Mouse (Mus musculus) left cerebral cortex, adult 8-10 months (tissue): ENCODE results near the gene 1700019D03Rik. TPM values are rescaled to one million over a fixed set of nuclear protein-coding genes. Genes with fewer than 3 reads are reported as not detected.

Experiments
- DNase-seq, 2 experiments: peaks; one replicate each; pipeline ENCODE4 v3.0.0; 2022; ENCODE audit warnings: low spot score in 2 of 2
- total RNA-seq, 4 experiments: library from RNA; stranded (reverse); gene quantifications; 2 replicates each; pipeline ENCODE4 v1.2.4; 2022

Gene 1700019D03Rik
- 10 to 100 TPM; 11.3 to 16.3 (median 13.1) TPM for total RNA-seq

GRCm38 (mm10) chr1:53020079-53020478 lies at the start of gene 1700019D03Rik:
TSS of gene 1700019D03Rik (minus strand) at chr1:53020179.
- no peak for DNase-seq

- DNase-seq: no peak
Observed at GRCm38 (mm10) chr1:53063921-53064320, 43.9 kb upstream of the 1700019D03Rik start.

- peak in 1 of 2 experiments; percentile 18 for DNase-seq
Observed at GRCm38 (mm10) chr1:53061871-53062608, 42.1 kb upstream of the 1700019D03Rik start.

- DNase-seq: no peak
Observed at GRCm38 (mm10) chr1:53061340-53061739, 41.4 kb upstream of the 1700019D03Rik start, which contains the start of gene Mstn. TSS of gene Mstn (plus strand) at chr1:53061640.

- no peak for DNase-seq
Observed at GRCm38 (mm10) chr1:53060499-53060898, 40.5 kb upstream of the 1700019D03Rik start.

GRCm38 (mm10) chr1:53059106-53059505 lies 39.1 kb upstream of the 1700019D03Rik start:
- DNase-seq: no peak

- DNase-seq: peak; percentile 19 to 65
Observed at GRCm38 (mm10) chr1:53053087-53054022, 33.4 kb upstream of the 1700019D03Rik start.

GRCm38 (mm10) chr1:53049763-53050427 lies 29.9 kb upstream of the 1700019D03Rik start:
- no peak for DNase-seq

- peak in 1 of 2 experiments; percentile 10 for DNase-seq
Observed at GRCm38 (mm10) chr1:53037443-53037871, 17.5 kb upstream of the 1700019D03Rik start.

- no peak for DNase-seq
Observed at GRCm38 (mm10) chr1:53032550-53032949, 12.6 kb upstream of the 1700019D03Rik start.

GRCm38 (mm10) chr1:53018746-53019505 lies 1.1 kb downstream of the 1700019D03Rik start:
- DNase-seq: no peak

GRCm38 (mm10) chr1:53015606-53016005 lies 4.4 kb downstream of the 1700019D03Rik start:
- no peak for DNase-seq

GRCm38 (mm10) chr1:53014716-53015115 lies 5.3 kb downstream of the 1700019D03Rik start:
- peak in 1 of 2 experiments; percentile 53 for DNase-seq

GRCm38 (mm10) chr1:52986692-52987091 lies 33.3 kb downstream of the 1700019D03Rik start:
- DNase-seq: peak; percentile 9 to 36

- no peak for DNase-seq
Observed at GRCm38 (mm10) chr1:52973198-52973597, 46.8 kb downstream of the 1700019D03Rik start.

GRCm38 (mm10) chr1:52971881-52972503 lies 48.0 kb downstream of the 1700019D03Rik start:
- DNase-seq: no peak

GRCm38 (mm10) chr1:52964581-52964980 lies 55.4 kb downstream of the 1700019D03Rik start:
- no peak for DNase-seq

GRCm38 (mm10) chr1:52963097-52963496 lies 56.9 kb downstream of the 1700019D03Rik start:
- no peak for DNase-seq

GRCm38 (mm10) chr1:52960191-52960590 lies 59.8 kb downstream of the 1700019D03Rik start:
- DNase-seq: no peak

- DNase-seq: no peak
Observed at GRCm38 (mm10) chr1:52956746-52957145, 63.2 kb downstream of the 1700019D03Rik start.
